Mouse (Mus musculus) thymus, postnatal 4 days (tissue): ENCODE measurements around the gene Wdr70.

Experiments used
- DNase-seq: peaks from one replicate; pipeline ENCODE4 v3.0.0; 2021

Wdr70 gene

DNA sequence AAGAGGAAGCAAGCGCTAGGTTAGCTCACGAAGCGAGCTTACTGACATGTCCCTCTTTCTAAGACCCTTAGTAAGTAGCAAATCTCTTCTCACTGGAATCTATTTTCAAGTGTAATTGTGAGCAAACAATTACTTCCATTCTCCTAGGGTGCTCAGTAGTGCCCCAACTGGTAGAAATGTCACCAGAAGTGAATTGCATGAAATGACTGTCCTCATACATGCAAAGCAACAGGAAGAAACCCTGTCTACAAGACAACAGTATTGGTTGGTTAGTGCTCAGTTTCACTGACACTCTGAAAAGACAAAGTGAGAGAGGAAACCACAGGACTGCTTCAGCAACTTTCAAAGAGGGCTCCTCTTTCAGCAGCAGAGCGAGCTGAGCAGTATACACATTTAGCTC, 173.6 kb downstream of the Wdr70 start:
- DNase-seq = peak; percentile 64

DNA sequence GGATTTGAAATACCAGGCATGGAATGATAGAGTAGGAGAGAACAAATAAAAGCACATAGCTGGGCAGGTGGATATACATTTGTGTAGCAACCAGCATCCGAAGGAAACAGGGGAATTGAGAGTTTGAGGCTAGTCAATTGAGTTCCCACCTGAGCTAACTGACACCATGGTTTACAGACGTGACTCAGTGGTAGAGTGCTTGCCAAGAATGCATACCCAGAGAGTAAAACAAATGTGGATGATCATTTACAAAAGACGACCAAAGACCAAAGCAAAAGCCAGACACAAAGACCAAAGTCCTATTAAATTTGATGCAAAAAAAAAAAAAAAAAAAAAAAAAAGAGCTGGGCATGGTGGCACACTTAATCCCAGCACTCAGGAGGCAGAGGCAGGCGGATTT, 175.7 kb downstream of the Wdr70 start:
- no peak for DNase-seq

DNA sequence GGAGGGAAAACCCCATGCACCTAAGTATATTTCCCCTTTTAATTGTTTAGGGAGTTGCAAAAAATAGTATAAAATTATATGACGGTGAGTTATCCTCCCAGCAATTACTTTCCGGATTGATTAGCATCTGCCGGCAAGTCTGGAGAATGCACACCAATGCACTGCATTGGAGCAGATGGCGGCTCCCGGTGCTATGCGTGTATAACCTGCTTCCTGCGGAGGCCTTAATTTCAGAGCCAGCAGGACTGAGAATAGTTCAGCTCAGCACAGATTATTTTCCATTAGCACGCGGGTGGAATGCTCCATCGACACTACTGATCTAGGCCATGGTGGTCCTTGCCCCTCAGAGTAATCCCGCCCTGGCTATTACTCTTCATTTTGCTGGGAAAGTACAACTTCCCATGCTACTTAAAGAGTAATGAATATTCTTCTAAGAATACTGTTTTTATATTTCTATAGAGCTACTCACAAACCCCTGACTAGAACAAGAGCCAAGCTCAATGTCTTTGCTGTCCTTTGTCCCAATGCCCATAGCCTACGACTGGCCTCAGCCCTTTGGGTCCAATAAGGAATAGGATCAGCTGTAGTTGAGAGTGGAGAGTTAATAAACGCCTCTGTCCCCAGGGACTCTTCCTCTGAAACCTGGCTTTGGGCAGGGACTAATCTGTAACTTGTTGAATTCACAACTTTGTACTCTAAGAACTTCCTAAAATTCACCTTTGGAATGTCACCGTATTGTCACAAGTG, 176.5 kb downstream of the Wdr70 start:
- no peak for DNase-seq

DNA sequence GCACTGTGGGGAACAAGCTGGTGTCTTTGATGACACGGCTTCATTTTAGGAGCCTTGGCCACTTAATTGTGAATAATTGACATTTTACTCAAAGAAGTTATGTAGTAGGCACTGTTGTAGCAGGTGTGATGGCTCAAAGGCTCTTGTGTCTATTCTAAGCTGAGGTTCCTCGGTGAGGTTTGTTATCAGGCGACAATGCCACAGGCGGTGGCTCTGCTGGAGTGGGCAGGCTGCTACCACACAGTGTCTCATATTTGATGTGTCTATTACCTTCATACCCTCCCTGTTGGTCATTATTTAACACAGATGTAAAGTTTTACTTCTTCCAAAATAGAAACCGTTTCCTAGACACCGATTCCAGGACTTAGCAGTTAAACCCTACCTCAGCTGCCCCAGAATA, 177.9 kb downstream of the Wdr70 start:
- no peak for DNase-seq

DNA sequence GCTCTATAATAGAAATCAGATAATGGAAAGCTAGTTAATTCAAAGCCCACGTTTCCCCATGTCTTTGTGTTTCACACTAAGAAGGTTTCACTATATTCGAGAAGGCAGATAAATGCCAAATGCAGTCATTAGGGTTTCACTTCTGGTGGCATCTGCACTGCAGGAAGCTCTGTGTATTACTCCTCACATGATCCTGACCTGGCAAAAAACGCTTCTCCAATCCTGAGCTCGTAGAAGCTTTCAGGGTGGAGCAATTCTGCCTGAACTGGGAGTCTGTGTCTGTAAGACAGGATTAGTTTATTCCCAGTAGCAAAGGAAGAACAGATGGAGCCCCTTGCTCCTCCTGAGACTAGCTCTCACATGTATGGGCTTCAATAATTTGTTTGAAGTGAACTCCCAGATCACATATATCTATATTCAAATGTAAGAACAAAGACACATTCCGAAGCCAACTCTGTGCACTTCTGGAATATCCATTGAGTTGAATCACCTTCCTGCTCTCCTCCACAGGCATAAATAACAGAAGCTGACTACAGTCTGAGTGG, 192.4 kb downstream of the Wdr70 start:
- DNase-seq = no peak

DNA sequence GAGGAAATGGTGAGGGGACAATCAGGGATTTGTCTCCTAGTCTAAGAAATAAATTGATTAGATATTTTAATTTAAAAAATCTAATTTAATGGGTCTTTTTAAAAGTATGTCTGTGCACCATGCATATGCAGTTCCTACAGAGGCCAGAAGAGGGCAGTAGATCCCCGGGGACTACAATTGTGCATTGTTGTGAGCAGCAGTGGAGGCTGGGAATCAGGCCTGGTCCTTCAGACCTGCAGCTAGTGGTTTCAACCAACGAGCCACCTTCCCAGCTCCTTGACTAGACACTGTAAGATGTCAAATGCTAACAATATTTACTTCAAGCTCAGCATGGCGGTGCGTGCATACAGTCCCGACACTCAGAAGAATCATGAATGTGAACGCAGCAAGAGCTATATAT, 199.7 kb downstream of the Wdr70 start:
- DNase-seq = peak; percentile 51

DNA sequence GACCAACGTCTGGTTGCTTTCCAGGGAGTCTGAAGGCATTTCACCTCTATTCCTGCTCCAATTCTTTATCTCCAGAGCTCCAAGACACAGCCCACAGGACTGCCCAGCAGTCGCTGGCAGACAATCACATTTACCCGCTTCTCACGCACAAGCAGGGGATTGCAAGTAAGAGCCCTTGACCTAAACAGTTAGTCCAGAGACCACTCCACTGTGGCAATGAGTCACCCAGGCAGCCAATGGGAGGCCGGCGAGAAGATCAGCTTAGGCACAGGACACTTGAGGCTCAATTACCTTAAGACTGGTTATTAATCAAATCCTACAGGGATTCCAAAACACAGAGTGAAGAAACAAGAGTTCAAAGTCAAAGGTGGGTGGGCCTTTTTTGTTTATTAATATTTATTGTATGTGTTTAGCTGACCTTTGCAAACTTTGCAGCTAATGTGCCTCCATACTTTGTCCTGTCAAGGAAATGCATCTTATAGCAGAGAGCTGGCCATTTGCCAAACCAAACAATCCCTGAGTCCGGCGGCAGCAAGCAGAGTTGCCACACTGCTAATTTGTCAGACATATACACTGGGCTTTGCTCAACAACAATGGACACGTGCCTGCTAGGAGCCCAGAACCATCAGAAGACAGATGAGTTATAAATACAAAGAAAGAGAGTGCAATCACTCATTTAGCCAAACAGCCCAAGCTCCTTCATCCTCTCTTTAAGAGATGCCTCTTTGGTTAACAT, 207.3 kb downstream of the Wdr70 start:
- DNase-seq = no peak

DNA sequence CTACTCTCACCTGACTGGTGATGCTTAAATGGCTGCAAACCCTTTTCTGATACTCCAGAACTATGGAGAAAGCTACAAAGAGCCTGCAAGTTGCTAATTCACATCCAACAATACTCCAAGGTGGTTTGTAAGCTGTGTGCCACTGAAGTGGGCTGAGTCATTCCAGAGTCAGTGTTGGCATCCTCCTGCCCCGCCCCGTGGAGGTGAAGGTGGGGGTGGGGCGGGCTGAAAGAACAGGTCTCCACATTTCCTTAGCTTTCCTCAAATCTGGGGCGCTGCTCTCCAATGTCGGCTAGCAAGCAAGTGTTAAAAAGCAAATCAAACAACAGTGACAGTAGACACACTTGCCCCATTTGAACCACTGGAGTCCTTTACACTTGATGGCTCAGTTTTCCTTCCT, 208.7 kb downstream of the Wdr70 start:
- no peak for DNase-seq

DNA sequence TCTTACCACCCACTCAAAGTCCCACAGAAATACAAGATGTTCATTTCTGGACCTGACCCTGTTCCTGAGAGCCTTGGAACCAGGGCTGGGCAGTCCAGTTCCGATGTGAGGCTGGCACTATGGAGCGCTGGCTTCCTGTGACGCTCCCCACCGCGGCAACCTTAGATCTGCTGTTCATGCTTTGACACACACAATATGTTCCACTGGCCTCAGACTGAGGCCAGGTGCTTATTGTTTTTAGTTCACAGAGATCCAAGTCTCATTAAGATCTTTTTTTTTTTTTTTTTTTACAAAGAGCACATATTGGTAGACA, 209.7 kb downstream of the Wdr70 start:
- DNase-seq = no peak

DNA sequence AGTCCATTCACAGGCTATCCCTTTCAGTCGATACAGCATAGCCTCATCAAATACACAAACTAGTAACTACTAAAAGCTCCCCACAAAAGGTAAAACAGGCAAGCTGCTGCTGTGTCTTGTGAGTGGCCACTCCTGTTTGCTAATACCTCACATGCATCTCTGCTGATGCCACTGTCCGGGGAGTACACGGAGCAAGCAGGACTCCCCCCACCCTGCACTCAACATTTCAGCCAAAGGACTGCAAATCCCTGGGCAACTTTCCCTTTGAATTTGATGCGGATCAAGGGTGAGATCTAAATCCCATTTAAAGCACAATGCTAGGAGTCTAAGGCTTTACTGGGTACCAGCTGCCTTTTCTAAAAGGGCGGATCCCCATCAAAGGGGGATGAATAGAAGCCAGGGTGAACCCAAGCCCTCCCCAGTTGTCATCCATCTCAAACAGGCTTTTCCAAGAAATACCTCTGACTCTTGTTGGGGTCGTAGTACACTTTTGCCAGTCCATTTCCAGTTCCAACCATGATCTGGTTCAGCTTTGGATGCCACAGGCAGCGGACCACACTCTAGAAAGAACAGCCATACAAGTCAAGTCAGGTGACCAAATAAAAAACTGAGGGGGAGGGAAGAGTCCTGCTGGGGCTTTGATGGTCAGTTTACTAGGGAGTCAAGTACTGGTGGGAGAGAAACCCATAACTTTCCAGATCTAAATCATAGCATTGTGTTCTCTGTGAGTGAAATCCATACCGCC, 210.2 kb downstream of the Wdr70 start:
- no peak for DNase-seq

DNA sequence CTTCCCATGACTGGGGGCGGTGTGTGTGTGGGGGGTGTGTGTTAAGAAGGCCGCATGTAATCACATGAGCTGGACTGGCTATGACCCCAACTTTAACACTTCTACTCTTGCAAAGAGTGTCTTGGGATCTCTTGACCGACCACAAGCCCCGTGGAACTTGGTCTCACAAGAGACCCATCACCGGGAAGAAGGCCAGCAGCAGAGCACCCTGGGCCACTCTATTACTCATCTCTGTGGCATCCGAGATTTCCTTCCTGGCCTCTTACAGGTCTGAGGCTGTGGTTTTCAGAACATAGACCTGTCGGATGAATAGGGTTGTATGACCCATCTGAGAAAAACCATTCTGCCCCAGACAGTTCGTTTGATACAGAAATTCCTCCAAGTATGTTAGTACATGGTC, 212.4 kb downstream of the Wdr70 start:
- no peak for DNase-seq

DNA sequence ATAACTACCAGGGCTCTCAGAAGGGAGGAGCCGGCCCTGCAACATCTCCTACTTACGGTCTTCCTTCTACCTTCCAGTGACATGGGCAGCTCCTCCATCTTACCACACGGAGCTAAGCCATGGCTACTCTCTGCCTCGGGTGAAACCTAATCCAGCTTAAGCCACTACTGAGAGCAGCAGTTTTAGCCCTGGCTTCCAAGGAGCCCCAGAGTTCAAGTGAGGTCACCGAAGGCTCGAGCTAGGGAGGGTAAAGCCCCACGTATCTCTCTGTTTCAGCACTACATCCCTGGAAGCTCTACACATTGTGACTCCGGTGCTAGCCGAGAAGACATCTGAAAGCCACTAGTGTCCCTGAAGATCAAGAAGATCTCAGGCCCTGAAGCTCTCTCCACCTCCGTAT, 213.9 kb downstream of the Wdr70 start:
- DNase-seq = no peak

DNA sequence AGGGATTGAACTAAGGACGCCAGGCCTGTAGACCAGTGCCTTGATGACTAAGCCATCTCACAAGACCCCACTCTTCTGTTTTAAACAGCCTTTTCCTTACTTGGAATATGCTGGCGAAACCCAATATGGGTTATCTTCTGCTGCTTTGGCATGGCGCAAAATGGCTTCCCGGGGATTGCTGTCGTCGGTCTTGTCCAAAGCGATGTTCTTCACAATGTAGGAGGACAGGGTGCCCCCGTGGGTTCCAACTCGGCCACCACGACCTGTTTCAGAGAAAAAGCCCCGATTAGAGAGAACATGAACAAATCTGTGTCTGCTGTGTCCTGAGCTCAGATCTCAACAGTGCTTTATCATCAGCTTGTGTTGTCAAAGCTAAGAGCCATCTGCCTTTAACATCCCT, 214.8 kb downstream of the Wdr70 start:
- DNase-seq = no peak

DNA sequence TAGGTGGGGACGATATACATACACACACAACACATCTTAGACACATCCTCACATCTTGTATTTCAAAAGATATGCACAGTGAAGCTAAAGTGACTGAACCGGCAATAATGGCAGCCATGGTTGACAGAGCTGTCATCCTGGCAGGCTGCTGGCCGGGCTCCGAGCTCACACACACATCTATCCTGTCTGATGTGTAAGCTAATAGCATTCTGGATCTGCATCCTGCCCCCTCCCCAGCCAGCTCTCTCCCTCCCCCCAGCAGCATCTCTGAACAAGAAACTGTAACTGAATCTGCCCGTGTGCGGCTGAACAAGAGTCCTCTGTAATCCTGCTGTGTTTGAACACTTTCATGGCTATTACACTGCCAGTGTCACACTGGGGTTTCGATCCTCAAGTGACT, 219.1 kb downstream of the Wdr70 start:
- DNase-seq = no peak

DNA sequence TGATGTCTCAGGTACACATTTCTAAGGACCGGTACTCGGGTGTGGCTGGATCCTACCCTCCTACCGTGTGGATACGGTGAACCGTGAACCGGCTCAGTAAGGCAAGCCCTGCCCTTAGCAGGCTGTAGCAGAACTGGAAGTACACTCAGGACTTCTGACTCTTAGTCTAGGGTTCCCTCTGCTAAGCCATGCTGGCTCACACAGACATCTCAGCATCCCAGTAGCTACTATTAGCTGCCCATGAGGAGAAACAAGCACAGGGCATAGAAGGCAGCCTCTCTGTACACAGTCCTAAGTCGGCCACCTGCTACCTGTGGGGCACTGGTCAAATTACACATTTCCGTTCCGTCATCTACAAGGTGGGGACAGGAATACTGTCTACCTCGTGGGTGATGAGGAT, 220.1 kb downstream of the Wdr70 start:
- DNase-seq = no peak

DNA sequence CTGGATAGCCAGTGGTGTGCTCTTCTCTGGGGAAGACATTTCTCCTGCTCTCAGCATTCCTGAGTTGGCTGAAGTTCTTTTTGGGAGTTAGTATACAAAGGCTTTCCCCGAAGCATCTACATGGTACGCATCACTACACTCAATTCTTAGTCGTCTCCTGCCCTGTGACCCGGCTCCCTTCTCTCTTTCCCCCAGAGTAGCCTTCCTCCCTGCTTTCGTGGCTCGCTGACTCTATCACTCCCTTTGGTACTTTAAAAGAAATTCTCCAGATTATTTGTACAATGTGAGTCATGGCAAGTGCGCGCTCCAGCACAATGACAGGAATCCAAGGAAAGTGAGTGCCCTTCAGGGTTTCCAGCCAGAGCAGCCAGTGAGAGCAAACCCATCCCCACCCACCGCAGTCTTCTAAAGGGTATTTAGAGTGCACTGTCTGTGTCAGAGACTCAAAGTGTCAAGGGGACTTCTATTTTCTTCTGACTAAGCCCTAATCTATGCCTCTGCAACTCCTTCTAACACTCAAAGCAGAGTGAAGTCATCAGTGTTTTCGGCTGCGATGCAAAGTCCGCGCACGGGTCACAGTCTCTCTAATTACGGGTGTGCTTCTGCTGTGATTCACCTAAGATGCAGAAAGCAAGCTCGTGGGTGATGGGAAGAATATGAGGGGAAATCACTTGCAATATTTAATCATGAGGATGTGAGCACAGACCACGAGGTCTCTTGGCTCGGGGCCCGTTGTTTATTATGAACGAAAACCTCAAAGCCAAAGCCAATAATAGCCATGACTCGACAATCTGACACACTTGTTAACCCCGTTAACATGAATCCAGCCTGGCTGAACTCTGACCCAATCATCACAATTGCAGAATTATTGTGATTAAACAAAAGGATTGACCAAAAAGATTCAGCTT, 221.2 kb downstream of the Wdr70 start:
- no peak for DNase-seq

DNA sequence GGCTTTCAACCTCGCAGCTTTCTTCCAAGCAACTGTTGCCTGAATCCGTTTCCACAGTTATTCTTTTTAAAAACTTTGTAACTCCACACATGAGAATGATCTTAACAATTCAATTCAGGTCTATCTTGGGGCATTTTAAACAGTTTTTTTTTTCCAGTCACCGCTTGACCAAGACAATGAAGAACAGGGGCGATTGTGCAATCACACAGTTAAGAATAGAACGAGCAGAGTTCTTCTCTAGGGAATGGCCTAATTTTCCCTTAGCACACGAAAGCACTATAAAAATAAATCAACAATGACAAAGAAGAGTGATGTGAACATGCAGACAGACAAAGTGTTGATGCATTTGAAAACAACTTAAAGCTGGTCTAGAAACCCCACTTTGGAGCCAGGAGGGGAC, 223.1 kb downstream of the Wdr70 start:
- no peak for DNase-seq

DNA sequence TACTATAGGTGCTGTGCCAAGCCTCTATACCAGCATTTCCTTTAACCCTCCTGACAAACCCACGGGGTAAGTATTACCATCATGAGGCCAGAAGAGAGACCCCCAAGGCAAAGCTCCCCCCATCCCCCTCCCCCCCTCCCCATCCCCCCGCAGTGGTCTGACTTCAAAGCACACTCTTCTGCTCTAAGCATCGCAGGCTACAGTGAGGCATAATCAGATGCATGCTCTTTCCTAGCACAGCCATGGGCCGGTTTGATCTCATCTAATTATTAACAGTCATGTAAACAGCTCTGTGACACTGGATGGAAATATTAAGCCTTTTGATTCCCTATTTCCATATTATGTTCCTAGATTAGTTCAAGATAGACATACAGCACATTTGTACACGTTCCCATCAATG, 226.5 kb downstream of the Wdr70 start:
- DNase-seq = no peak

DNA sequence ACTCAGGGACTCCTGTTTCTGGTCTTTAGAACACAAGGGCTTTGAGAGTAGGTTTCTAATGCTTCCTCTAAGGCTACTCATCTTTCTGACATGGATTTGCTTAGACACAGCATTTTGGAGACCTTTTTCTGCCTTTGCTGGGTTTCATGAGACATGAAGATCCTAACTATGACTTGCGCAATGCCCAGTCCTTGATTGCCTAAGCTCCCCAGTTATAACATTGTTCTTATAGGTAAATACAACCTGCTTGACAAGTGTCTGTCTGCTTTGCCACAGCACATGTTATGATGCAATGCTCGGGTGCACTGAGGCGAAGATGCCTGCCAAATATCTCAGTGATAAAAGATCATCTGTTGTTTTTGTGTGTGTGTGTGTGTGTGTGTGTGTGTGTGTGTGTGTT, 233.7 kb downstream of the Wdr70 start:
- no peak for DNase-seq

DNA sequence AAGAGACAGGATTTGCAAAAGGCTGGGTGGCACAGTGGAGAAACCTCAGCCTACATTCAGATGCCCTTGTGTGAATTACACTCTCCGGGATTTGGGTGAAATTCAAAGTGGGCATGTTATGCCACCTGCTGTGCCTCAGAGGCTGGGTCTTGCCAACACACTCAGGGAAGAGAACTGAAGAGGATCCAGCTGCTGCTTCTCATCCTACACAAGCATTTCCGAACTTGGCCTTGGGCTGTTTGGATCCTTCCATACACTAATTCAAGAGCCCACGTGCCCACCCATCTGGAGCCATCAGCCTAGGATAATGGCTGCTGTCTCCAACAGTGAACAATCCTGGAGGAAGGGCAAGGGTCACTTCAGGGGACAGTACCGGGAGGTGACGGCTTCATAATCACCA, 235.7 kb downstream of the Wdr70 start:
- no peak for DNase-seq

DNA sequence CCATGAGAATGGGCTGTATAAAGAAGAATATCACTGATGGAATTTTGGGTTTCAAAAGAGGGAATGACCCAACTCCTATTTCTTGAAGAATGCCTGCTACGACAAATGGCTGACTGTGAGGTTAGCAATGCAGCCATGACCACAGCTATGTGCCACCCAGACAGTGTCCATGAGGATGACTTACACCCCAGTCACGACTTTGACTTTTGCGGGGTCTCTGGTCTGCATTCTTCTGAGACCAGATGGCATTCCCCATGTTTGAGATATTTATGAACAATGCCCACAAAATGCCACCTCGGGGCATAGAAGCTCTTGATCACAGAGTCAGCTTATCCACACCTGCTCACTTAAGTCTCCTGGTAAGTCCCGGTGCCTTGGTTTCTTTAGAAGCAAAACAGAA, 236.1 kb downstream of the Wdr70 start:
- no peak for DNase-seq

DNA sequence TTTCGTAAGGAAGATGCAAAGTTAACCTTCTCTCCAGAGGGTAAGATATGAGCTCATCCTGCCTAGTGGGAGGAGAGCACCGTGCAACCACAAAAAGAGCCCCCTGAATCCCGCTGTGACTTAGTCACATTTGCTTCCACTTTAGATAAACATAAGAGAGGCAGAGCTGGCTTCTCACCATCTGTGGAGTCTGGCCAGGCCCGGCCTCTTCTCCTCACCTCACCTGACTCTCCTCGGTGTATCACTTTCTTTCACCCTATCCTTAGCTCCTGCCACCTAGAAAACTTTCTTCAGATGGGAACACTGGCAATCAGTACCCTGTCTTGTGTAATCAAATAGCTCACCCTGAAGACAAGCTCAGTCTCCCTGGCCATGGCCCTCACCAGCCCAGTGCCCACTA, 240.2 kb downstream of the Wdr70 start:
- DNase-seq = no peak

DNA sequence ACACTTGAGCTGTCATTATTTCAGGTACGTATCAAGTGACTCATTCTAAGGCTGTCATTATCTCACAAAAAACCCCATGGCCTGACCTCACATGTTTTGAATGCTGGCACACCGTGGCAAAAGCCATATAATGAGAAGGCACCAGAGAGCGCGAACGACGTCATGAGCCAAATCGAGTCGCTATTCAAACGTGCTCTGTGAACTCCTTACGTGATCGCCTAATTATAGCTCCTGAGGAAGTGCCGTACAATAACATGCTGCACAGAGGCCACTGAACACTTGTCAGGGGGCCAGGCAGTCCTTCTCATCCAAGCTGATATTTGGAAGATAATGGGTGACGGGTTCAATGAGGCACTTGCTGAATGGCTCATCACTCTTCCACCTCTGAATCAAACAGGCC, 241.6 kb downstream of the Wdr70 start:
- DNase-seq = no peak
